Mouse (Mus musculus) forelimb bud, embryonic 11.5 days (tissue): Measurements from ENCODE around the gene Bcor.

Experiments used
- DNase-seq: peaks from one replicate; pipeline ENCODE4 v3.0.0-alpha.2; 2012; ENCODE audit warnings: low read depth, low spot score

Bcor gene

GRCm38 (mm10) chrX:12067031-12067430, 93.1 kb downstream of the Bcor start:
- no peak for DNase-seq

GRCm38 (mm10) chrX:12065782-12066181, 94.4 kb downstream of the Bcor start:
- no peak for DNase-seq

- DNase-seq, result no peak
Measured at GRCm38 (mm10) chrX:12062932-12063260, 97.3 kb downstream of the Bcor start.

- DNase-seq, result no peak
Measured at GRCm38 (mm10) chrX:12062121-12062931, 97.8 kb downstream of the Bcor start.

- DNase-seq, result no peak
Measured at GRCm38 (mm10) chrX:12060848-12061247, 99.3 kb downstream of the Bcor start.

GRCm38 (mm10) chrX:12057210-12057609, 102.9 kb downstream of the Bcor start:
- DNase-seq, result no peak

- no peak for DNase-seq
Measured at GRCm38 (mm10) chrX:12053315-12053914, 106.7 kb downstream of the Bcor start.

- DNase-seq, result no peak
Measured at GRCm38 (mm10) chrX:12052651-12053050, 107.5 kb downstream of the Bcor start.

GRCm38 (mm10) chrX:12048721-12049120, 111.4 kb downstream of the Bcor start:
- DNase-seq, result no peak

GRCm38 (mm10) chrX:12048166-12048565, 112.0 kb downstream of the Bcor start:
- no peak for DNase-seq

GRCm38 (mm10) chrX:12047223-12047911, 112.8 kb downstream of the Bcor start:
- no peak for DNase-seq

- no peak for DNase-seq
Measured at GRCm38 (mm10) chrX:12046676-12047075, 113.5 kb downstream of the Bcor start.

- DNase-seq, result no peak
Measured at GRCm38 (mm10) chrX:12043352-12043751, 116.8 kb downstream of the Bcor start.

- no peak for DNase-seq
Measured at GRCm38 (mm10) chrX:12041453-12041852, 118.7 kb downstream of the Bcor start.

- DNase-seq, result no peak
Measured at GRCm38 (mm10) chrX:12014726-12015464, 145.3 kb downstream of the Bcor start.

- DNase-seq, result no peak
Measured at GRCm38 (mm10) chrX:12010660-12011059, 149.5 kb downstream of the Bcor start.

- DNase-seq, result no peak
Measured at GRCm38 (mm10) chrX:12009046-12009445, 151.1 kb downstream of the Bcor start.

- no peak for DNase-seq
Measured at GRCm38 (mm10) chrX:12007832-12008540, 152.2 kb downstream of the Bcor start.

- DNase-seq, result peak; percentile 81
Measured at GRCm38 (mm10) chrX:12006882-12007753, 153.0 kb downstream of the Bcor start.
